In the genomic region with DNA sequence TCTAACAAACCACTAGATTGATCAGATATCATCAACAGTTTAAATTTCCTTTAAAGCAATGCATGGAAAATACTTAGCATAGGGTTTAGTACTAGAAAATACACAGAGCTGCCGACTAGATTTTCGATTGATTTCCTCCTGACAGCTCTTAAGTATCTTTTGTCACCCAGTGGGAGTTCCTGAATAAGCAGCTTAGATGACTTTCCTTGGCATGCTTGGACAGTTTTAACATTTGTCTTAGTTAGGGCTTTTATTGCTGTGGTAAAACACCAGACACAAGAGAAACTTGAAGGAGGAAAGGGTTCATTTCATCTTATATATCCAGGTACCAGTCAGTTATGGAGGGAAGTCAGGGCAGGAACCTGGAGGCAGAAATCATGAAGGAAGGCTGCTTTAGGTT, we compare ENCODE assay signal across 22 mouse cellular contexts.
DNase-seq lines count a peak whose midpoint lies in the region; ATAC-seq and TF ChIP-seq lines count a peak whose summit lies in the region.
"Had no signal": no experiment of that assay in that cellular context is flagged by ENCODE, and none has a peak within 500 bp of the region (broad histone marks: within the 10 kb centered on the region; RNA-seq: fewer than 3 reads in every experiment).

No protein-coding gene starts in this region.

- 28% methylated on average over 2 of the region's 2 CpGs for WGBS in kidney, embryonic 14.5 days
- 30% methylated on average over 2 of the region's 2 CpGs for WGBS in kidney, embryonic 15.5 days
- 37% methylated on average over 2 of the region's 2 CpGs for WGBS in kidney, embryonic 16.5 days
- 14% methylated on average over 2 of the region's 2 CpGs for WGBS in kidney, adult 2 months
- WGBS in kidney, postnatal 0 days = 20% methylated on average over 2 of the region's 2 CpGs

- H3K36me3 ChIP-seq in kidney, embryonic 14.5 days (ENCODE audit: control insufficient read depth, insufficient read depth, low read length) = no peaks in the 10 kb centered on the region
- H3K36me3 ChIP-seq in kidney, embryonic 15.5 days = no peaks in the 10 kb centered on the region
- H3K36me3 ChIP-seq in kidney, embryonic 16.5 days (ENCODE audit: insufficient read depth, low read length) = no peaks in the 10 kb centered on the region
- no peaks in the 10 kb centered on the region for H3K36me3 ChIP-seq in kidney, adult 2 months (ENCODE audit: control insufficient read depth, insufficient read depth, low read length)
- H3K36me3 ChIP-seq in kidney, postnatal 0 days (ENCODE audit: insufficient read depth, low read length) = no peaks in the 10 kb centered on the region
- H3K36me3 ChIP-seq: G1E had no signal

- DNase-seq in kidney, adult 9 months = no peak
- no peak for DNase-seq in kidney, adult 8-10 months
- DNase-seq in kidney, adult 2 months = no peak
- peak; percentile 76 for DNase-seq in kidney, postnatal 0 days (ENCODE audit: low spot score)
- no peak for DNase-seq in kidney, adult 18-20 months
- DNase-seq: adrenal gland, adult 2 months; adrenal gland, adult 8-10 months; adrenal gland, postnatal 10 days; adrenal gland, postnatal 14 days; adrenal gland, postnatal 25 days; adrenal gland, postnatal 36 days; B cell, adult 2 months; cerebellum, adult 11 months; cerebellum, adult 11-12 months had no signal

- no peak overlapping the region for H3K9ac ChIP-seq in kidney, embryonic 14.5 days (ENCODE audit: low read depth, low read length)
- no peak overlapping the region for H3K9ac ChIP-seq in kidney, embryonic 15.5 days
- no peak overlapping the region for H3K9ac ChIP-seq in kidney, embryonic 16.5 days (replicated peaks; ENCODE audit: low read length)
- H3K9ac ChIP-seq in kidney, postnatal 0 days (ENCODE audit: low read depth, low read length) = no peak overlapping the region

- H3K4me2 ChIP-seq in kidney, embryonic 14.5 days (replicated peaks; ENCODE audit: low read depth, low read length) = no peak overlapping the region
- no peak overlapping the region for H3K4me2 ChIP-seq in kidney, embryonic 15.5 days
- no peak overlapping the region for H3K4me2 ChIP-seq in kidney, embryonic 16.5 days (replicated peaks; ENCODE audit: low read depth, low read length)
- no peak overlapping the region for H3K4me2 ChIP-seq in kidney, postnatal 0 days (ENCODE audit: low read length)

- H3K27ac ChIP-seq in kidney, embryonic 14.5 days (ENCODE audit: low read depth, low read length) = no peak overlapping the region
- H3K27ac ChIP-seq in kidney, embryonic 15.5 days = no peak overlapping the region
- H3K27ac ChIP-seq in kidney, embryonic 16.5 days (ENCODE audit: low read length) = no peak overlapping the region
- H3K27ac ChIP-seq in kidney, adult 2 months (ENCODE audit: insufficient read depth, low read depth, low read length) = no peak overlapping the region
- no peak overlapping the region for H3K27ac ChIP-seq in kidney, postnatal 0 days

- TF ChIP-seq POLR2A in kidney, adult 2 months (IDR thresholded peaks at IDR 0.05; ENCODE audit: low read depth, low read length) = no peak

- TF ChIP-seq CTCF in kidney, adult 2 months (conservative IDR thresholded peaks at IDR 0.05; ENCODE audit: insufficient read depth, insufficient read length, low read depth, low read length) = no peak
- no peak for TF ChIP-seq CTCF in kidney, postnatal 0 days (IDR thresholded peaks at IDR 0.05; ENCODE audit: low read depth)

- peak; percentile 75 for ATAC-seq in kidney, embryonic 14.5 days (ENCODE audit: low FRiP score, low TSS enrichment)
- peak; percentile 54 for ATAC-seq in kidney, embryonic 15.5 days (replicated peaks; ENCODE audit: low FRiP score)
- peak; percentile 59; the same call in 1 of the 2 replicates for ATAC-seq in kidney, embryonic 16.5 days (ENCODE audit: low FRiP score, low TSS enrichment)
- ATAC-seq in kidney, postnatal 0 days (replicated peaks; ENCODE audit: low FRiP score, low read depth) = peak; percentile 49; the same call in 1 of the 2 replicates
- ATAC-seq: activated CD4-positive, CD25-positive, alpha-beta regulatory T cell, adult 4 months; CD4-positive, CD25-positive, alpha-beta regulatory T cell, adult 4 months; Patski had no signal

- no peaks in the 10 kb centered on the region for H3K9me3 ChIP-seq in kidney, embryonic 14.5 days (ENCODE audit: control insufficient read depth, low read length)
- H3K9me3 ChIP-seq in kidney, embryonic 15.5 days (replicated peaks) = no peaks in the 10 kb centered on the region
- no peaks in the 10 kb centered on the region for H3K9me3 ChIP-seq in kidney, embryonic 16.5 days (ENCODE audit: low read length)
- no peaks in the 10 kb centered on the region for H3K9me3 ChIP-seq in kidney, postnatal 0 days (replicated peaks; ENCODE audit: low read length)

- no peak overlapping the region for H3K4me3 ChIP-seq in kidney, embryonic 14.5 days (ENCODE audit: low read length)
- no peak overlapping the region for H3K4me3 ChIP-seq in kidney, embryonic 15.5 days (replicated peaks)
- no peak overlapping the region for H3K4me3 ChIP-seq in kidney, embryonic 16.5 days (ENCODE audit: low read length)
- no peak overlapping the region for H3K4me3 ChIP-seq in kidney, adult 2 months (ENCODE audit: insufficient read depth, low read depth, low read length)
- no peak overlapping the region for H3K4me3 ChIP-seq in kidney, postnatal 0 days (replicated peaks; ENCODE audit: low read depth, low read length)

- H3K4me1 ChIP-seq in kidney, embryonic 14.5 days (ENCODE audit: control insufficient read depth, insufficient read depth, low read length) = no peaks in the 10 kb centered on the region
- no peaks in the 10 kb centered on the region for H3K4me1 ChIP-seq in kidney, embryonic 15.5 days
- peaks cover 6% of the 10 kb centered on the region; the same call in 1 of the 2 replicates for H3K4me1 ChIP-seq in kidney, embryonic 16.5 days (ENCODE audit: insufficient read depth, low read length)
- H3K4me1 ChIP-seq in kidney, adult 2 months (ENCODE audit: control insufficient read depth, insufficient read depth, low read length) = no peaks in the 10 kb centered on the region
- no peaks in the 10 kb centered on the region for H3K4me1 ChIP-seq in kidney, postnatal 0 days (replicated peaks; ENCODE audit: insufficient read depth, low read length)

- no peaks in the 10 kb centered on the region for H3K27me3 ChIP-seq in kidney, embryonic 14.5 days (ENCODE audit: control insufficient read depth, insufficient read depth, low read length)
- no peaks in the 10 kb centered on the region for H3K27me3 ChIP-seq in kidney, embryonic 15.5 days
- no peaks in the 10 kb centered on the region for H3K27me3 ChIP-seq in kidney, embryonic 16.5 days (ENCODE audit: insufficient read depth, low read length)
- H3K27me3 ChIP-seq in kidney, adult 2 months (replicated peaks; ENCODE audit: control insufficient read depth, insufficient read depth, low read length) = no peaks in the 10 kb centered on the region
- H3K27me3 ChIP-seq in kidney, postnatal 0 days (ENCODE audit: insufficient read depth, low read length) = no peaks in the 10 kb centered on the region
- H3K27me3 ChIP-seq: CH12.LX, Patski had no signal
